ENCODE assay signal across 19 mouse cellular contexts in genomic region chr5:114967523-114968268, GRCm38 (mm10). TPM values are rescaled to one million over a fixed set of nuclear protein-coding genes. Genes with fewer than 3 reads are reported as not detected.
A peak's percentile ranks its signal among the peaks of the same experiment; 100 is the strongest.
DNase-seq lines count a peak whose midpoint lies in the region; ATAC-seq lines count a peak whose summit lies in the region.
"Had no signal": no experiment of that assay in that cellular context is flagged by ENCODE, and none has a peak within 500 bp of the region (broad histone marks: within the 10 kb centered on the region; RNA-seq: fewer than 3 reads in every experiment).

No protein-coding gene starts in this region.

- H3K4me1 ChIP-seq in kidney, embryonic 15.5 days = peaks cover 59% of the 10 kb centered on the region
- H3K4me1 ChIP-seq in liver, embryonic 15.5 days (replicated peaks) = peaks cover 33% of the 10 kb centered on the region
- peaks cover 21% of the 10 kb centered on the region for H3K4me1 ChIP-seq in midbrain, embryonic 10.5 days
- H3K4me1 ChIP-seq: hindbrain, embryonic 15.5 days; midbrain, embryonic 13.5 days had no signal

- H3K36me3 ChIP-seq in kidney, embryonic 15.5 days = no peaks in the 10 kb centered on the region
- H3K36me3 ChIP-seq in liver, embryonic 15.5 days (replicated peaks) = no peaks in the 10 kb centered on the region
- no peaks in the 10 kb centered on the region for H3K36me3 ChIP-seq in midbrain, embryonic 10.5 days
- H3K36me3 ChIP-seq: hindbrain, embryonic 15.5 days; midbrain, embryonic 13.5 days had no signal

- H3K4me2 ChIP-seq in kidney, embryonic 15.5 days = peak overlapping the region; percentile 48
- H3K4me2 ChIP-seq in liver, embryonic 15.5 days = peak overlapping the region; percentile 43
- H3K4me2 ChIP-seq: forebrain, embryonic 13.5 days; hindbrain, embryonic 15.5 days; midbrain, embryonic 13.5 days had no signal

- peak; percentile 77 for ATAC-seq in granulocyte monocyte progenitor cell, adult 5-6 weeks (replicated peaks; ENCODE audit: poor library complexity, severe bottlenecking)
- ATAC-seq in kidney, embryonic 15.5 days (replicated peaks; ENCODE audit: low FRiP score) = no peak
- ATAC-seq in liver, embryonic 15.5 days (ENCODE audit: insufficient read depth) = no peak
- ATAC-seq in frontal cortex, adult (ENCODE audit: low TSS enrichment) = no peak
- ATAC-seq: forebrain, embryonic 13.5 days; midbrain, embryonic 13.5 days had no signal

- intact Hi-C loops in left cerebral cortex, postnatal 36 days (cut with DNase I) = no loop called here

- DNase-seq in A20 (ENCODE audit: low read depth, low spot score) = peak; percentile 46
- DNase-seq in left cerebral cortex, postnatal 36 days (ENCODE audit: low spot score in 2 of 2) = no peak
- DNase-seq in adrenal gland, adult 8-10 months = no peak
- no peak for DNase-seq in midbrain, embryonic 10.5 days (ENCODE audit: low spot score)
- DNase-seq: cerebellum, adult 9-11 months; gastrocnemius, postnatal 36 days; lung, postnatal 14 days; thymus, postnatal 25 days had no signal

- H3K27ac ChIP-seq in kidney, embryonic 15.5 days = peak overlapping the region; percentile 95
- H3K27ac ChIP-seq in liver, embryonic 15.5 days (replicated peaks) = no peak overlapping the region
- no peak overlapping the region for H3K27ac ChIP-seq in midbrain, embryonic 10.5 days (replicated peaks)
- H3K27ac ChIP-seq: forebrain, embryonic 13.5 days; hindbrain, embryonic 15.5 days; midbrain, embryonic 13.5 days had no signal

- H3K27me3 ChIP-seq in kidney, embryonic 15.5 days = 0 out of 2 replicates have a peak, but pooled peaks cover 4% of the 10 kb centered on the region
- H3K27me3 ChIP-seq in liver, embryonic 15.5 days = peaks cover 21% of the 10 kb centered on the region
- peaks cover 22% of the 10 kb centered on the region for H3K27me3 ChIP-seq in midbrain, embryonic 10.5 days (ENCODE audit: low read depth, poor library complexity, severe bottlenecking)
- H3K27me3 ChIP-seq: forebrain, embryonic 13.5 days had no signal

- H3K9ac ChIP-seq in kidney, embryonic 15.5 days = peak overlapping the region; percentile 23; the same call in 1 of the 2 replicates
- H3K9ac ChIP-seq in liver, embryonic 15.5 days = no peak overlapping the region
- H3K9ac ChIP-seq: forebrain, embryonic 13.5 days; hindbrain, embryonic 15.5 days; midbrain, embryonic 13.5 days had no signal

- 36% methylated on average over 14 of the region's 14 CpGs for WGBS in kidney, embryonic 15.5 days
- WGBS in liver, embryonic 15.5 days (ENCODE audit: insufficient replicate concordance) = 26% methylated on average over 14 of the region's 14 CpGs
- WGBS in midbrain, embryonic 10.5 days = 46% methylated on average over 14 of the region's 14 CpGs

- no peaks in the 10 kb centered on the region for H3K9me3 ChIP-seq in kidney, embryonic 15.5 days (replicated peaks)
- no peaks in the 10 kb centered on the region for H3K9me3 ChIP-seq in liver, embryonic 15.5 days (replicated peaks)
- H3K9me3 ChIP-seq in midbrain, embryonic 10.5 days (replicated peaks) = no peaks in the 10 kb centered on the region
- H3K9me3 ChIP-seq: forebrain, embryonic 13.5 days; hindbrain, embryonic 15.5 days; midbrain, embryonic 13.5 days had no signal

- peak overlapping the region; percentile 49; the same call in 1 of the 2 replicates for H3K4me3 ChIP-seq in kidney, embryonic 15.5 days (replicated peaks)
- H3K4me3 ChIP-seq in liver, embryonic 15.5 days (replicated peaks) = no peak overlapping the region
- H3K4me3 ChIP-seq in midbrain, embryonic 10.5 days = no peak overlapping the region
- H3K4me3 ChIP-seq: forebrain, embryonic 13.5 days; hindbrain, embryonic 15.5 days; midbrain, embryonic 13.5 days had no signal

RNA-seq across cellular contexts. Expression of gene Hnf1a, which starts 3.2 kb away (rescaled TPM):
- total RNA-seq in granulocyte monocyte progenitor cell, adult 5-6 weeks (2014; fragmentation: Nextera tagmentation) = not detected in 2 replicates
- total RNA-seq in granulocyte monocyte progenitor cell, adult 5-6 weeks (2017) = not detected in 2 replicates
- 12.0 and 13.9 TPM in 2 replicates for polyA plus RNA-seq in kidney, embryonic 15.5 days (2015; fragmentation: Nextera tagmentation; extraction: Ambion mirVana)
- 3.8 and 4.3 TPM in 2 replicates for polyA plus RNA-seq in liver, embryonic 15.5 days (2015; fragmentation: Nextera tagmentation; extraction: Ambion mirVana)
- not detected for total RNA-seq in left cerebral cortex, postnatal 36 days (2021)
- total RNA-seq in adrenal gland, adult 8-10 months (2022) = not detected
- polyA plus RNA-seq in midbrain, embryonic 10.5 days (2016; fragmentation: Nextera tagmentation; extraction: Ambion mirVana) = 0.06 TPM in 1 of 2 replicates, not detected in the other
- total RNA-seq: gastrocnemius, postnatal 36 days; layer of hippocampus, postnatal 14 days had no signal
- polyA plus RNA-seq: brain, embryonic 14.5 days; limb, embryonic 11.5 days; midbrain, embryonic 13.5 days; neural tube, embryonic 11.5 days had no signal

RNA-seq across cellular contexts. Expression of gene 2210016L21Rik, which starts 25.7 kb away (rescaled TPM):
- total RNA-seq in granulocyte monocyte progenitor cell, adult 5-6 weeks (2014; fragmentation: Nextera tagmentation) = 9.0 and 12.3 TPM in 2 replicates
- total RNA-seq in granulocyte monocyte progenitor cell, adult 5-6 weeks (2017) = 10.7 and 14.2 TPM in 2 replicates
- 62.8 and 68.0 TPM in 2 replicates for polyA plus RNA-seq in kidney, embryonic 15.5 days (2015; fragmentation: Nextera tagmentation; extraction: Ambion mirVana)
- polyA plus RNA-seq in liver, embryonic 15.5 days (2015; fragmentation: Nextera tagmentation; extraction: Ambion mirVana) = 10.2 and 12.3 TPM in 2 replicates
- total RNA-seq in left cerebral cortex, postnatal 36 days (2021) = 100 to 1,000 TPM; 203 to 243 TPM
- 10 to 100 TPM; 46.4 to 59.2 (median 54.2) TPM for total RNA-seq in adrenal gland, adult 8-10 months (2022)
- polyA plus RNA-seq in midbrain, embryonic 10.5 days (2016; fragmentation: Nextera tagmentation; extraction: Ambion mirVana) = 48.7 and 50.3 TPM in 2 replicates

RNA-seq across cellular contexts. Expression of gene Sppl3, which starts 43.2 kb away (rescaled TPM):
- total RNA-seq in granulocyte monocyte progenitor cell, adult 5-6 weeks (2014; fragmentation: Nextera tagmentation) = 42.8 and 43.9 TPM in 2 replicates
- 21.7 and 26.5 TPM in 2 replicates for total RNA-seq in granulocyte monocyte progenitor cell, adult 5-6 weeks (2017)
- 13.6 and 14.8 TPM in 2 replicates for polyA plus RNA-seq in kidney, embryonic 15.5 days (2015; fragmentation: Nextera tagmentation; extraction: Ambion mirVana)
- 7.9 and 12.1 TPM in 2 replicates for polyA plus RNA-seq in liver, embryonic 15.5 days (2015; fragmentation: Nextera tagmentation; extraction: Ambion mirVana)
- 10 to 100 TPM; 87.1 to 96.8 TPM for total RNA-seq in left cerebral cortex, postnatal 36 days (2021)
- 10 to 100 TPM; 44.3 to 62.9 (median 56.7) TPM for total RNA-seq in adrenal gland, adult 8-10 months (2022)
- 11.5 and 12.0 TPM in 2 replicates for polyA plus RNA-seq in midbrain, embryonic 10.5 days (2016; fragmentation: Nextera tagmentation; extraction: Ambion mirVana)

RNA-seq across cellular contexts. Expression of gene Oasl1, which starts 44.7 kb away (rescaled TPM):
- 5.2 and 5.4 TPM in 2 replicates for total RNA-seq in granulocyte monocyte progenitor cell, adult 5-6 weeks (2014; fragmentation: Nextera tagmentation)
- 0.73 and 1.8 TPM in 2 replicates for total RNA-seq in granulocyte monocyte progenitor cell, adult 5-6 weeks (2017)
- 1.6 and 2.0 TPM in 2 replicates for polyA plus RNA-seq in kidney, embryonic 15.5 days (2015; fragmentation: Nextera tagmentation; extraction: Ambion mirVana)
- 0.51 and 0.88 TPM in 2 replicates for polyA plus RNA-seq in liver, embryonic 15.5 days (2015; fragmentation: Nextera tagmentation; extraction: Ambion mirVana)
- total RNA-seq in left cerebral cortex, postnatal 36 days (2021) = not detected
- 1 to 10 TPM; 1.7 to 2.4 (median 2.0) TPM for total RNA-seq in adrenal gland, adult 8-10 months (2022)
- not detected in 2 replicates for polyA plus RNA-seq in midbrain, embryonic 10.5 days (2016; fragmentation: Nextera tagmentation; extraction: Ambion mirVana)
- total RNA-seq: layer of hippocampus, postnatal 14 days had no signal
